Mouse (Mus musculus) testis, adult 2 months (tissue): ENCODE results near the gene Gm37419. TPM values are rescaled to one million over a fixed set of nuclear protein-coding genes. Genes with fewer than 3 reads are reported as not detected.

ENCODE experiments used
- H3K27ac ChIP-seq: fragments of 200-500 bp; 2 replicates; pipeline ENCODE4 v1.5.1; 2012; ENCODE audit warnings: low read depth, low read length; ENCODE audit not compliant: control insufficient read depth, insufficient read depth
- H3K27me3 ChIP-seq: fragments of 200-500 bp; 2 replicates; pipeline ENCODE4 v1.6.1; 2012; ENCODE audit warnings: mild to moderate bottlenecking, low read length, moderate library complexity; ENCODE audit not compliant: control insufficient read depth, insufficient read depth
- H3K36me3 ChIP-seq: fragments of 200-500 bp; 2 replicates; pipeline ENCODE4 v1.6.1; 2012; ENCODE audit warnings: mild to moderate bottlenecking, low read length; ENCODE audit not compliant: control insufficient read depth, insufficient read depth
- H3K4me1 ChIP-seq: fragments of 200-500 bp; 2 replicates; pipeline ENCODE4 v1.6.1; 2012; ENCODE audit warnings: low read length; ENCODE audit not compliant: control insufficient read depth, insufficient read depth
- H3K4me3 ChIP-seq: fragments of 200-500 bp; 2 replicates; pipeline ENCODE4 v1.5.1; 2012; ENCODE audit warnings: low read depth, mild to moderate bottlenecking, low read length, moderate library complexity, mixed read lengths; ENCODE audit not compliant: control insufficient read depth
- CTCF ChIP-seq: fragments of 200-500 bp; IDR thresholded peaks from 2 replicates; pipeline ENCODE4 v1.5.1; 2012; ENCODE audit warnings: low read depth, mild to moderate bottlenecking, inconsistent platforms, low read length, moderate library complexity; ENCODE audit not compliant: control insufficient read depth, insufficient read depth, insufficient replicate concordance
- POLR2A ChIP-seq: fragments of 200-500 bp; IDR thresholded peaks from 2 replicates; pipeline ENCODE4 v1.6.1; 2012; ENCODE audit warnings: low read depth, mild to moderate bottlenecking, inconsistent platforms, low read length, moderate library complexity; ENCODE audit not compliant: control insufficient read depth
- polyA plus RNA-seq: library from polyadenylated mRNA; depleted of rRNA; stranded (reverse); fragments of >200 nt; gene quantifications from 2 replicates; pipeline ENCODE4 v1.2.3, GENCODE M21; 2012; rRNA removed

Gene Gm37419
- polyA plus RNA-seq, 1 experiment, result not detected

GRCm38 (mm10) chr16:24025442-24025841 is 37.2 kb downstream of the Gm37419 start:
- H3K36me3 ChIP-seq, result no peaks in the 10 kb centered on the region
- no peaks in the 10 kb centered on the region for H3K27me3 ChIP-seq
- TF ChIP-seq POLR2A (no peak), CTCF (no peak)

DNA sequence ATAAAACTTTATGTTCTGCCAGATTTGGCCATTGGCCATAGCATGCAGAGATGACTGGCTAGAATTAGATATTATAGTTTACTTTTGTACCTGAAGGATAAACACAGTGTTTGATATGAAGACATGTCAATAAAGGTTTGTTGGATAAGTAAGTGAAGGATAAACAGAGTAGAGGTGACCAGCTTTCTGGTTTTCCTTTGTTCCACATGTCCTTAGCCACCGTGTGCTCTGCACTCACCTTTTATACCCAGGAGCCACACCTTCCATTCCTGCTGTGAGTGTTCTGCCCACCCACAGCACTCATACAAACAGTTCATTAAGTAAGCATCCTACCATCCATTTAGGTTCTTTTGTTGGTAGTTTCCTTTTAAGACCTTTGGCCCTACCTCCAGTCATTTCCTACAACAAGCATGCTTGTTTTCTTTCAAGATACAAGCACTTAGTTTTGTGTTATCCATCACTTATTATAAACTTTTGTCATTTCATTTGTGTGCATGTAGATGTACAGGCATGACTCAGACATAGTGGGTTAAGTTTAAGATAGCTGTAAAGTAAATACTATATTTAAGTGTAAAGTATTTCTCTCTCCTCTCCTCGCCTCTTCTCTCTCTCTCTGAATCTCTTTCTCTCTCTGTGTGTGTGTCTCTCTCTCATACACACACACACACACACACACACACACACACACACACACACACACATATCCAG is 41.8 kb downstream of the Gm37419 start:
- H3K27me3 ChIP-seq, result no peaks in the 10 kb centered on the region
- no peaks in the 10 kb centered on the region for H3K36me3 ChIP-seq
- H3K4me1 ChIP-seq, result no peaks in the 10 kb centered on the region; the same call in 1 of the 2 replicates
- no peak for TF ChIP-seq CTCF
- no peak for TF ChIP-seq POLR2A
- H3K4me3 ChIP-seq, result no peak overlapping the region
- no peak overlapping the region for H3K27ac ChIP-seq

More at GRCm38 (mm10) chr16:24025442-24025841, 37.2 kb downstream of the Gm37419 start:
- Histone ChIP-seq H3K4me1 (no peaks in the 10 kb centered on the region), H3K27ac (no peak overlapping the region), H3K4me3 (no peak overlapping the region)

- Histone ChIP-seq H3K36me3 (no peaks in the 10 kb centered on the region), H3K27me3 (no peaks in the 10 kb centered on the region), H3K4me3 (no peak overlapping the region), H3K4me1 (no peaks in the 10 kb centered on the region; the same call in 1 of the 2 replicates), H3K27ac (no peak overlapping the region)
- TF ChIP-seq POLR2A (no peak), CTCF (no peak)
These were observed 45.0 kb downstream of the Gm37419 start for GRCm38 (mm10) chr16:24033259-24033658.

DNA sequence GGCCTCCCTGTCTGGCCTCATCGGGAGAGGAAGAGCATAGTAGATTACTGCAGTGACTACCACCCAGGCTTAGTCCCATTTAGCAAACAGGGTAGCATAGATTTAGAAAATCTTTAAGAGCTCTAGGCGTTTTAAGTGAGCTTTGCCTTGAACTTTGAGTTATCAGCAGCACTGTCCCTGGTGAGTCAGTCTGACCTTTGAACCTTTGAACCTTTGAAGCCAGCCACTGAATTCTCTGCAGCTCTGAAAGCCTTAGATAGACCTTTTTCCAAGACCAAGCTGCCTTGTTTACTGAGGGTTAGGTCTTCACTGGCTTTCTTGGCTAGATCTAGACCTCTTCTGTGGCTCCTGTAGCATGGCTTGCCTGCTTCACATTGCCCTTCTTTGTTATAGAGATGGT is 46.2 kb downstream of the Gm37419 start:
- TF ChIP-seq POLR2A, result no peak
- TF ChIP-seq CTCF, result no peak
- no peaks in the 10 kb centered on the region for H3K27me3 ChIP-seq
- no peaks in the 10 kb centered on the region; the same call in 1 of the 2 replicates for H3K4me1 ChIP-seq
- H3K27ac ChIP-seq, result no peak overlapping the region
- no peaks in the 10 kb centered on the region for H3K36me3 ChIP-seq
- no peak overlapping the region for H3K4me3 ChIP-seq

DNA sequence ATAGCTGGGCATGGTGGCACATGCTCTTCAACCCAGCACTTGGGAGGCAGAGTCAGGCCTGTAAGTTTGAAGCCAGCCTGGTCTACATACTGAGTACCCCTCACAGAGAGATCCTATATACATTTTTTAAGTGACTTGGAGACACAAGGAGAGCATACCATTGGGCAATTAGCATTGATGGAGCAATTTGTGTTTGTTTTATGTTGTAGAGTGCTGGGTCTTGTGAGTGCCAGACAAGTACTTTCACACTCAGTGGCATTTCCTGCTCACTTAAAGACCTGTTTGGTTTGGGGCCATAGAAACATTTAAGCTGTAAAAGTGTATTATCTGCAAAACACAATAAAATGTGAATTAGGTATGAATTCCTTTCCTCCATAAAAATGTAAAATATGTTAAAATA is 47.5 kb downstream of the Gm37419 start:
- no peak overlapping the region for H3K4me3 ChIP-seq
- H3K27me3 ChIP-seq, result no peaks in the 10 kb centered on the region
- H3K4me1 ChIP-seq, result no peaks in the 10 kb centered on the region; the same call in 1 of the 2 replicates
- H3K27ac ChIP-seq, result no peak overlapping the region
- no peaks in the 10 kb centered on the region for H3K36me3 ChIP-seq
- TF ChIP-seq POLR2A, result no peak
- TF ChIP-seq CTCF, result no peak

GRCm38 (mm10) chr16:24036398-24036797 is 48.1 kb downstream of the Gm37419 start:
- H3K4me1 ChIP-seq, result no peaks in the 10 kb centered on the region; the same call in 1 of the 2 replicates
- no peak for TF ChIP-seq POLR2A
- TF ChIP-seq CTCF, result no peak
- no peaks in the 10 kb centered on the region for H3K27me3 ChIP-seq
- H3K4me3 ChIP-seq, result no peak overlapping the region
- no peaks in the 10 kb centered on the region for H3K36me3 ChIP-seq
- no peak overlapping the region for H3K27ac ChIP-seq

Other genes with a start within 250 kb of the Gm37419 start
- not detected in 2 replicates for gene Sst, start 97.5 kb upstream of the Gm37419 start, polyA plus RNA-seq
- gene Rtp2, start 56.1 kb upstream of the Gm37419 start, polyA plus RNA-seq, result 0.20 and 0.66 TPM in 2 replicates
- 2.2 and 2.4 TPM in 2 replicates for gene Bcl6, start 370 bp downstream of the Gm37419 start, polyA plus RNA-seq